Mouse (Mus musculus): Measurements from ENCODE around the gene Zcchc24.

DNA sequence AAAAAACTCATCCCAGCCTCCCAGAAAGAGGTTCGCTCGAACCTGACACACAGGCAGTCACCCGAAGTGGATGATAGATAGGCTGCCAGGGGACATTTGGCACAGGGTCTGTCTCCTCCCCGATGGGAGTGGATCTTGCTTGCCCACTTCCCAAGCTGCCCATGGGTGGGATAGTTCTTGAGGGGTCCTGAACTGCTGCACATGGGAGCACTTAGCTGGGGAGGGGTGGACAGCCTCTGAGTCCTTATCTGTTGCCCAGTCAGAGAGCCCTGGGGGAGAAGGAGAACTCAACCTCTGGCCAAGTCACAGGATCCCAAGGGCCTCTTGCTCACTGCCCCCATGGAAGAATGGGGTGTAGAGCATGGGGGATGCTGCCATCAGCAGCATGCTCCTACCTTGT lies 13.3 kb downstream of the Zcchc24 start:
- no peak for TF ChIP-seq CTCF (IDR thresholded peaks at IDR 0.05; ENCODE audit: borderline replicate concordance, insufficient read depth, low read length)
- TF ChIP-seq POLR2A (IDR thresholded peaks at IDR 0.05; ENCODE audit: low read depth, low read length): no peak
